Mouse (Mus musculus): ENCODE data around the gene Lin37. TPM values are rescaled to one million over a fixed set of nuclear protein-coding genes. Genes with fewer than 3 reads are reported as not detected.

Gene Lin37
- polyA plus RNA-seq, 1 experiment from 2014 or later = 58.9 TPM

GRCm38 (mm10) chr7:30593579-30594509, 34.2 kb upstream of the Lin37 start:
- WGBS = 84% methylated on average over 10 of the region's 10 CpGs
- Histone ChIP-seq H3K4me2 (replicated peaks) (no peak overlapping the region), H3K9me3 (no peaks in the 10 kb centered on the region), H3K4me3 (no peak overlapping the region), H3K27ac (replicated peaks) (no peak overlapping the region), H3K9ac (replicated peaks) (no peak overlapping the region), H3K27me3 (no peaks in the 10 kb centered on the region), H3K4me1 (peaks cover 10% of the 10 kb centered on the region), H3K36me3 (no peaks in the 10 kb centered on the region)
- ATAC-seq (replicated peaks) = no peak

- no peak for ATAC-seq (replicated peaks)
- Histone ChIP-seq H3K9ac (replicated peaks) (no peak overlapping the region), H3K27ac (replicated peaks) (no peak overlapping the region), H3K9me3 (no peaks in the 10 kb centered on the region), H3K4me1 (peaks cover 10% of the 10 kb centered on the region), H3K4me2 (replicated peaks) (no peak overlapping the region), H3K4me3 (no peak overlapping the region), H3K36me3 (no peaks in the 10 kb centered on the region), H3K27me3 (no peaks in the 10 kb centered on the region)
- WGBS = 64% methylated on average over 5 of the region's 5 CpGs
These were observed 33.3 kb upstream of the Lin37 start for GRCm38 (mm10) chr7:30592772-30593423.

GRCm38 (mm10) chr7:30591605-30591951, 31.9 kb upstream of the Lin37 start:
- no peak overlapping the region for H3K4me2 ChIP-seq (replicated peaks)
- H3K27ac ChIP-seq (replicated peaks) = no peak overlapping the region
- no peak overlapping the region for H3K4me3 ChIP-seq
- WGBS = 26% methylated on average over 4 of the region's 4 CpGs
- H3K4me1 ChIP-seq = peaks cover 22% of the 10 kb centered on the region
- ATAC-seq (replicated peaks) = no peak
- H3K36me3 ChIP-seq = no peaks in the 10 kb centered on the region
- H3K27me3 ChIP-seq = no peaks in the 10 kb centered on the region
- no peaks in the 10 kb centered on the region for H3K9me3 ChIP-seq
- no peak overlapping the region for H3K9ac ChIP-seq (replicated peaks)

DNA sequence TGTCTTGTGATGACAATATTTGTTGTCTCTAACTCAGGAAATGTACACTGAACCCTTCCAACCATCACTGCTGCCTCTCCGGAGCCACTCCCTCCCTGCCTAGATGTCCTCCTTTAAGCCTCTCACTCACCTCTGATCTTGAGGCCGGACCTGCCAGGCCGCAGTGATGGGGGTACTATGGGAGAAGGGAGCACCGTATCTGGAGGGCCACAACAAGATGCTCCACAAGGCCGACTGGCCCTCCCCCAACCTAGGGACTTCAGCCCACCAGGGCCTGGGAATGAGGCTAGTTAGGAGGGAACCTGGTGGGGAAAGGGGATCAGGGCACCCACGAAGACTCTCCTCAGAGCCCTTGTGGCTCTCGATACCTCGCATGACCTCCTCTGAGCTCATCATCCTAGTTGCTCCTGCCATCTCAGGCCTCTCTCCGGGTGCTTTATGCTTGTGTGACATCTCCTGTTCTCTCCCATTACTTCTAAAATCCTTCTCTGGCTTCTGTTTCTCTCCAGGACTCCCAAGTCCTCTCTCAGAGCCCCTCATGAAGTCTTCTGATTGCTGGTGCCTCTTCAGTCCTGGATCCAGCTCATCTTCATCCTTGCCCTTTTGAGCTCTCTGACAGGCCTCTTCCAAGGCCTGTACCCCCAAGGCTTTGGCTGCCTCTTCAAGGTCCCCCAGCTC, 31.4 kb upstream of the Lin37 start:
- no peak overlapping the region for H3K9ac ChIP-seq (replicated peaks)
- H3K4me1 ChIP-seq = peaks cover 24% of the 10 kb centered on the region
- ATAC-seq (replicated peaks) = no peak
- H3K36me3 ChIP-seq = peaks cover 2% of the 10 kb centered on the region; the same call in 1 of the 2 replicates
- WGBS = 82% methylated on average over 9 of the region's 9 CpGs
- H3K27me3 ChIP-seq = no peaks in the 10 kb centered on the region
- no peak overlapping the region for H3K4me2 ChIP-seq (replicated peaks)
- no peaks in the 10 kb centered on the region for H3K9me3 ChIP-seq
- no peak overlapping the region for H3K4me3 ChIP-seq
- H3K27ac ChIP-seq (replicated peaks) = no peak overlapping the region

DNA sequence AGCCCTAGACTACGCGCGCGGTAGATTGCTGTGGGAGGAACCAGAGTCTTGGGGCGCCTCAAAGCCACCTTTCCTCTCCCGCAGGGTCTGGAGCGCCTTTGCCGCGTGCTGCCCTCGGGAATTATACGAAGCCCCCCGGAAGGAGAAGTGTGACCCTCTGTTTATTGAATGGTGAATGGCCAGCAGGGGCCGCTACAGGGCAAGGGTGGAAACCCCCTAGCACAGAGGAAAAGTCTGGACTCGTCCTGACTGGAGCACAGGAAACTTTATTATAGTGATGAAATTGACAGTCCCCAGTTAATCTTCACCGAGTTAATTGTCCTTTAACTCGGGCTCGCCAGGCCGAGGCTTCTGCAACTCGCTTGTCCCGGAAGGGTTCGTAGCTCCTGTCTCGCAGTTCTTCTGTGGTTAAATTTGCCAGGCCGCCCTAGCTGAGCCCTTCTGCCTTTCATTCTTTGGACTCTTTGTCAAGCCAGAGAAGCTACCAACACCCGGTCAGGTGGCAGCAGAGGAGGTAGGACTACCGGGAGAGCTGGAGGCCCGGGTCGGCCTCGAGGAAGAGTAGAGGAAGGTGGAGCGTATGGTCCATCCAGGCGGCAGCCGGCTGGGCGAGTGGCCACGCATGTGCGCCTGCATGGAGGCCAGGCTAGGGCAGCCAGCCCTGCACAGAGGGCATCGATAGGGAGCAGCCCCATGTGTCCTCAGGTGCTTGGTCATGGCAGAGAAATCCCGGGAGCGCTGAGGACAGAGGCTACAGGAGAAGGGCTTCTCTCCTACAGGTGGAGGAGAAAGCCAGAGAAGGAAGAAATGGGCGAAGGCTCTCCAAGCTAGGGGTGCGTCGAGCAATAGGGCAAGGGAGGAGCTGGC, 30.0 kb upstream of the Lin37 start:
- Histone ChIP-seq H3K9ac (replicated peaks) (peak overlapping the region; percentile 95), H3K36me3 (peaks cover 15% of the 10 kb centered on the region), H3K4me2 (replicated peaks) (peak overlapping the region; percentile 78), H3K4me3 (peak overlapping the region; percentile 95), H3K4me1 (peaks cover 24% of the 10 kb centered on the region), H3K9me3 (no peaks in the 10 kb centered on the region), H3K27me3 (no peaks in the 10 kb centered on the region), H3K27ac (replicated peaks) (peak overlapping the region; percentile 93)
- peak; percentile 67 for ATAC-seq (replicated peaks)
- 31% methylated on average over 40 of the region's 40 CpGs for WGBS

GRCm38 (mm10) chr7:30588676-30589434, 29.2 kb upstream of the Lin37 start, which contains the start of gene Kmt2b:
TSS of gene Kmt2b (minus strand) at chr7:30588726.
- peak within 1 kb of the TSS; percentile 82 for H3K4me2 ChIP-seq (replicated peaks)
- no peaks in the 10 kb centered on the region for H3K9me3 ChIP-seq
- H3K36me3 ChIP-seq = peaks cover 23% of the 10 kb centered on the region
- peak within 1 kb of the TSS; percentile 95 for H3K9ac ChIP-seq (replicated peaks)
- H3K27me3 ChIP-seq = no peaks in the 10 kb centered on the region
- ATAC-seq (replicated peaks) = peak; percentile 95
- WGBS = under 1% methylated on average over 59 of the region's 68 CpGs
- H3K4me3 ChIP-seq = peak within 1 kb of the TSS; percentile 95
- peaks cover 24% of the 10 kb centered on the region for H3K4me1 ChIP-seq
- H3K27ac ChIP-seq (replicated peaks) = peak within 1 kb of the TSS; percentile 93

DNA sequence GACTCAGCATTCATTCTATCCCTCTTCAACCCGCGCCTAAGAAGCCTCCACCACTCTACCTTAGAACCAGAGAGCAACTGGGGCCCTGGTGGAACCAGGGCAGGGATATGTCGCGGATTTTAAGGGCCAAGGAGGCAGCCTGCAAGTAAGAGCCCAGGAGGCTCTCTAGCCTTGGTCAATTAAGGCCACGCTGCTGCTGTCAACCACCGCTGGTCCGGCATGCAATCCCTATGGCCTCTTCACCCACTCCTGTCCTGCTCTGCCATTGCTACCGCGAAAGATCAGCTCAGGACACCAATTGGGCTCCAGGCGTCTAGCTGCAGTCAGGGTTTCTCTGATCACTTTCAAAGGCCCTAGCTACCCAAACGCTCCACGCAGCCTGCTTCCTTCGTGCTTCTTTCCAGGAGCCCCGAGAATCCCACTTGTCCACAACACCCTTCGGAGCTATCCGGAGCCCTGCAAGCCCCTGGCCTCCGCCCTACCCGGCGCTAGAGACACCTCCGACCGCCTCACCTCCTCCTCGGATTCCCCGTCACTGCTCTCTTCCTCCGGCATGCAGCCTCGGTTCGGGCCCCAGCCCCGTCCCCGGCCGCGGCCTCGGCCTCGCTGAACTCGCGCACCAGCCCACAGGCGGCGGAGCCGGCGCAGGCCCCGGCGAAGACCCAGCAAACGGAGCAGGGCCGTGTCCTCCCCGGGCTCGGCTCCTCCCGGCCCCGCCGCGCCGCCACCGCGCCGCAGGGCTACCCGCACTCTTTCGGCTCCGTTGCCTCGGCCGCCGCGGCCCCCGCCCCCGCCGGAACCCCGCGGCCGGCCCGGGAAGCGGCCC, 28.4 kb upstream of the Lin37 start:
- WGBS = 0% methylated on average over 56 of the region's 67 CpGs
- peak overlapping the region; percentile 93 for H3K27ac ChIP-seq (replicated peaks)
- peaks cover 31% of the 10 kb centered on the region for H3K36me3 ChIP-seq
- H3K4me3 ChIP-seq = peak overlapping the region; percentile 95
- peaks cover 24% of the 10 kb centered on the region for H3K4me1 ChIP-seq
- H3K9ac ChIP-seq (replicated peaks) = peak overlapping the region; percentile 95
- H3K27me3 ChIP-seq = no peaks in the 10 kb centered on the region
- peak overlapping the region; percentile 82 for H3K4me2 ChIP-seq (replicated peaks)
- ATAC-seq (replicated peaks) = peak; percentile 42
- H3K9me3 ChIP-seq = no peaks in the 10 kb centered on the region

DNA sequence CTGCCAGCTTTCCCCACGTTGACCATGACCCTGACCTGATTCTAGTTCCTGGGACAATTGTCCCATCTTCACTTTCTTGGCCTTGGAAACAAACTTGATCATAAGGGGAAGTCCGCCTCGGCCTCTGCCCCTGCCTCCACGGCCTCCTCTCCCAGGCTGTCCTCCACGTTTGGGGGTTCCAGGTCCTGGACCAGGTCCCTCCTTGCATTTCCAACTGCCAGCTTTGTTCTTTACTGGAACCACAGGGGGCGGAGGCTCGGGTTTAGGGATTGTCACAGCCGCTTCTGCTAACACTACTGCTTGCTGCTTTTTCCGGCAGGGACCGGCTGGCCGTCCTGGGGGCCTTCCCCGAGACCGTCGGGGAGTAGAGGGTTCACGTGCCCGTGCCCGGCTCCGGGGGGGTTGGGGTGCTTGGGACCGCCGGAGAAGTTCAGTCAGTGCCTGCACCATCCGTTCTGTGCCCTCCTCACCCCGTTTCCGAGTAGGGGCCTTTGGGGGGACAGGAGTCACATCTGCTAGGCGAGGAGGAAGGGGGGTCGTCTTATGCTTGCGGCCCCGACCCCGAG, 26.9 kb upstream of the Lin37 start:
- H3K4me3 ChIP-seq = peak overlapping the region; percentile 95; the same call in 1 of the 2 replicates
- no peaks in the 10 kb centered on the region for H3K9me3 ChIP-seq
- H3K4me2 ChIP-seq (replicated peaks) = peak overlapping the region; percentile 82
- H3K27me3 ChIP-seq = no peaks in the 10 kb centered on the region
- 88% methylated on average over 28 of the region's 28 CpGs for WGBS
- H3K27ac ChIP-seq (replicated peaks) = no peak overlapping the region
- H3K9ac ChIP-seq (replicated peaks) = 0 out of 2 replicates have a peak overlapping the region, but pooled peaks have one; percentile 95
- peaks cover 47% of the 10 kb centered on the region for H3K36me3 ChIP-seq
- no peak for ATAC-seq (replicated peaks)
- peaks cover 24% of the 10 kb centered on the region for H3K4me1 ChIP-seq

GRCm38 (mm10) chr7:30585170-30585569, 25.5 kb upstream of the Lin37 start:
- H3K4me2 ChIP-seq (replicated peaks) = no peak overlapping the region
- peaks cover 60% of the 10 kb centered on the region for H3K36me3 ChIP-seq
- no peak for ATAC-seq (replicated peaks)
- H3K4me3 ChIP-seq = no peak overlapping the region
- H3K27ac ChIP-seq (replicated peaks) = no peak overlapping the region
- H3K9me3 ChIP-seq = no peaks in the 10 kb centered on the region
- H3K9ac ChIP-seq (replicated peaks) = no peak overlapping the region
- H3K4me1 ChIP-seq = peaks cover 24% of the 10 kb centered on the region
- 93% methylated on average over 7 of the region's 7 CpGs for WGBS
- H3K27me3 ChIP-seq = no peaks in the 10 kb centered on the region

DNA sequence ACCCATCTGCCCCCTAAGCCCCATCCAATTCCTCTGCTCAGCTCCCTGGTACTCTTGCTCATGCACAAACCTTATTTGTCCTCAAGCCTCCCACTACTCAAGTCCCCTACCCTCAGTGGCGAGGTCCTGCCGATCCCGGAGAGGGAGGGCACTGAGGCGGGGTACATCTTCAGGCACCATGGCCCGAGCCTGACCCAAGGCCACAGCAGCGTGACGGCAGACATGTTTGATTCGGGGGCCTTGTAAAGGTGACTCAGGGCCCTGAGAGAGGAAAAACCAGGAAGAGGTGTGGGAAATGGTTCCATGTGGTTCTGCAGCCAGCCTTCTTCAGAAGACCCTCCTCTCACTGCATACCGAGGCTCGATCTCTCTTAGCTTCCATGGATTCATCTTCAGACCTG, 24.7 kb upstream of the Lin37 start:
- no peak for ATAC-seq (replicated peaks)
- Histone ChIP-seq H3K36me3 (peaks cover 68% of the 10 kb centered on the region), H3K4me3 (no peak overlapping the region), H3K4me2 (replicated peaks) (no peak overlapping the region), H3K27ac (replicated peaks) (no peak overlapping the region), H3K4me1 (peaks cover 16% of the 10 kb centered on the region), H3K9me3 (no peaks in the 10 kb centered on the region), H3K9ac (replicated peaks) (no peak overlapping the region), H3K27me3 (no peaks in the 10 kb centered on the region)
- 93% methylated on average over 10 of the region's 10 CpGs for WGBS

Data from forebrain, embryonic 15.5 days (tissue).